In the genomic region with DNA sequence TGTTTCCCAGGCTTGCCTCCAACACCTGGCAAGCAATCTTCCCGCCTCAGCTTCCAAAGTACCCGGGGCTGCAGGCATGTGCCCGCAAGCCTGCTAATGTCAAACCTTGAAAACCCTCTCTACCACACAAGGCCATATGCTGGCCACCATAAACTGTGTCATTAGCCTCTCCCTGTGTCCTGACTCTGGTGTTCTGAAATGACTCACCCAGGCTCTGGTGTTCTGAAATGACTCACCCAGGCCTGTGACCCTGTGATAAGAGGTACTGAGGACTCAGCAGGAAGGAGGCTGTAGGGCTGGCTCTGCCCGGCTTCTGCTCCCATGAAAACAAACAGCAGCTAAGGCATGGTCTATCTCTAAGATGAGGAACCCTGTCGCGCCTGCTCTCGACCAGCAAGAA, we compare ENCODE assay signal across 12 mouse cellular contexts. TPM values are rescaled to one million over a fixed set of nuclear protein-coding genes. Genes with fewer than 3 reads are reported as not detected.
DNase-seq lines count a peak whose midpoint lies in the region; ATAC-seq and TF ChIP-seq lines count a peak whose summit lies in the region.
"Had no signal": no experiment of that assay in that cellular context is flagged by ENCODE, and none has a peak within 500 bp of the region (broad histone marks: within the 10 kb centered on the region; RNA-seq: fewer than 3 reads in every experiment).

No protein-coding gene starts in this region.

- H3K36me3 ChIP-seq in C2C12 (ENCODE audit: control insufficient read depth, insufficient read depth) = peaks cover 9% of the 10 kb centered on the region
- H3K36me3 ChIP-seq in liver, embryonic 15.5 days (replicated peaks) = no peaks in the 10 kb centered on the region
- H3K36me3 ChIP-seq in midbrain, embryonic 15.5 days (replicated peaks) = peaks cover 5% of the 10 kb centered on the region

- DNase-seq in adrenal gland, adult (ENCODE audit: inconsistent age in 2 of 2, low spot score in 1 of 2) = peak; percentile 75 to 84
- DNase-seq in adrenal gland, postnatal 4 days (ENCODE audit: low spot score in 2 of 2) = no peak
- DNase-seq in right cerebral cortex, postnatal 10 days (ENCODE audit: low spot score in 2 of 2) = no peak
- no peak for DNase-seq in left cerebral cortex, adult 11 months (ENCODE audit: low spot score)
- DNase-seq: B cell, adult 2 months; lung, postnatal 4 days had no signal

- no peak overlapping the region for H3K4me3 ChIP-seq in C2C12 (ENCODE audit: insufficient read depth, poor library complexity, severe bottlenecking)
- H3K4me3 ChIP-seq in liver, embryonic 15.5 days (replicated peaks) = no peak overlapping the region
- H3K4me3 ChIP-seq in midbrain, embryonic 15.5 days = no peak overlapping the region
- H3K4me3 ChIP-seq: embryonic facial prominence, embryonic 10.5 days had no signal

- H3K9ac ChIP-seq in liver, embryonic 15.5 days = no peak overlapping the region
- no peak overlapping the region for H3K9ac ChIP-seq in midbrain, embryonic 15.5 days

- 29% methylated on average over 7 of the region's 7 CpGs for WGBS in liver, embryonic 15.5 days (ENCODE audit: insufficient replicate concordance)
- WGBS in midbrain, embryonic 15.5 days = 94% methylated on average over 7 of the region's 7 CpGs

- H3K79me3 ChIP-seq in C2C12 (ENCODE audit: low read depth) = no peaks in the 10 kb centered on the region

- H3K27ac ChIP-seq in liver, embryonic 15.5 days (replicated peaks) = peak overlapping the region; percentile 76; the same call in 1 of the 2 replicates
- H3K27ac ChIP-seq in midbrain, embryonic 15.5 days = no peak overlapping the region
- H3K27ac ChIP-seq: embryonic facial prominence, embryonic 10.5 days had no signal

- H3K27me3 ChIP-seq in C2C12 (ENCODE audit: control insufficient read depth, insufficient read depth, insufficient read length) = no peaks in the 10 kb centered on the region
- no peaks in the 10 kb centered on the region for H3K27me3 ChIP-seq in liver, embryonic 15.5 days
- no peaks in the 10 kb centered on the region for H3K27me3 ChIP-seq in midbrain, embryonic 15.5 days (replicated peaks)

- no peaks in the 10 kb centered on the region for H3K9me3 ChIP-seq in liver, embryonic 15.5 days (replicated peaks)
- H3K9me3 ChIP-seq in midbrain, embryonic 15.5 days = no peaks in the 10 kb centered on the region

- peak overlapping the region; percentile 15; the same call in 1 of the 2 replicates for H3K4me2 ChIP-seq in liver, embryonic 15.5 days
- no peak overlapping the region for H3K4me2 ChIP-seq in midbrain, embryonic 15.5 days

- peaks cover 9% of the 10 kb centered on the region for H3K79me2 ChIP-seq in C2C12 (ENCODE audit: control insufficient read depth, insufficient read depth)

- ATAC-seq in common myeloid progenitor, adult 5-6 weeks (replicated peaks; ENCODE audit: low read depth, poor library complexity, severe bottlenecking) = peak; percentile 98
- ATAC-seq in liver, embryonic 15.5 days (ENCODE audit: insufficient read depth) = peak; percentile 96
- no peak for ATAC-seq in midbrain, embryonic 15.5 days (replicated peaks)
- ATAC-seq: hindbrain, embryonic 16.5 days had no signal

- no peak for TF ChIP-seq CTCF in C2C12 (IDR thresholded peaks at IDR 0.05; ENCODE audit: control insufficient read depth, insufficient read depth, insufficient read length)

- peaks cover 27% of the 10 kb centered on the region; the same call in 1 of the 2 replicates for H3K4me1 ChIP-seq in liver, embryonic 15.5 days (replicated peaks)
- H3K4me1 ChIP-seq in midbrain, embryonic 15.5 days = no peaks in the 10 kb centered on the region
- H3K4me1 ChIP-seq: embryonic facial prominence, embryonic 10.5 days had no signal

- H3ac ChIP-seq in C2C12 (ENCODE audit: control insufficient read depth, insufficient read length, low read depth) = no peak overlapping the region

TF ChIP-seq in C2C12, 6 proteins besides CTCF, POLR2A, EP300 and RAD21:
- TF ChIP-seq MYOD1 (IDR thresholded peaks at IDR 0.05; ENCODE audit: control insufficient read depth, insufficient read length, low read depth) = no peak
- TF ChIP-seq FOSL1 (IDR thresholded peaks at IDR 0.05; ENCODE audit: insufficient read depth, low read length, poor library complexity, severe bottlenecking) = peak; percentile 74
- TF ChIP-seq USF1 (IDR thresholded peaks at IDR 0.05; ENCODE audit: low read depth) = no peak
- TF ChIP-seq MAX (IDR thresholded peaks at IDR 0.05) = peak; percentile 87
- TF ChIP-seq CEBPB (IDR thresholded peaks at IDR 0.05; ENCODE audit: low read depth) = no peak
- TF ChIP-seq MYOG (IDR thresholded peaks at IDR 0.05; ENCODE audit: control insufficient read depth, extremely low read depth, insufficient read length) = no peak
TF ChIP-seq in C2C12: peak in this region for 2.

RNA-seq across cellular contexts. Expression of a gene that starts 13.3 kb away (rescaled TPM):
- total RNA-seq in adrenal gland, postnatal 4 days (2021) = 100 to 1,000 TPM; 135 to 146 TPM
- 56.9 TPM for polyA plus RNA-seq in C2C12 (2012; fragmentation: generic; extraction: Trizol)
- 2.0 and 2.1 TPM in 2 replicates for total RNA-seq in common myeloid progenitor, adult 5-6 weeks (2017)
- polyA plus RNA-seq in liver, embryonic 15.5 days (2015; fragmentation: Nextera tagmentation; extraction: Ambion mirVana) = 73.4 and 83.4 TPM in 2 replicates
- 87.7 and 89.9 TPM in 2 replicates for polyA plus RNA-seq in midbrain, embryonic 15.5 days (2015; fragmentation: Nextera tagmentation; extraction: Ambion mirVana)

RNA-seq across cellular contexts. Expression of a gene that starts 42.6 kb away (rescaled TPM):
- total RNA-seq in adrenal gland, postnatal 4 days (2021) = 10 to 100 TPM; 41.2 to 41.6 TPM
- polyA plus RNA-seq in C2C12 (2012; fragmentation: generic; extraction: Trizol) = 7.3 TPM
- 76.9 and 81.0 TPM in 2 replicates for total RNA-seq in common myeloid progenitor, adult 5-6 weeks (2017)
- 12.5 and 12.6 TPM in 2 replicates for polyA plus RNA-seq in liver, embryonic 15.5 days (2015; fragmentation: Nextera tagmentation; extraction: Ambion mirVana)
- polyA plus RNA-seq in midbrain, embryonic 15.5 days (2015; fragmentation: Nextera tagmentation; extraction: Ambion mirVana) = 25.5 and 31.0 TPM in 2 replicates

Comparison
In these comparisons a context has a peak if more than half of its experiments do, and no peak if none do; other contexts are left out.
1. DNase-seq: peak in adrenal gland, adult (2 of 2); none in adrenal gland, postnatal 4 days (0 of 2), right cerebral cortex, postnatal 10 days (0 of 2) and left cerebral cortex, adult 11 months (single experiment).